Mouse (Mus musculus) left cerebral cortex, adult 18-20 months (tissue): ENCODE data around the gene Rassf1. TPM values are rescaled to one million over a fixed set of nuclear protein-coding genes. Genes with fewer than 3 reads are reported as not detected.

ENCODE experiments used
- DNase-seq, 2 experiments: peaks; one replicate each; pipeline ENCODE4 v3.0.0; 2021 to 2022; ENCODE audit warnings: low spot score in 2 of 2, mixed read lengths in 1 of 2
- total RNA-seq, 2 experiments: library from RNA; stranded (reverse); gene quantifications; 2 replicates each; pipeline ENCODE4 v1.2.3; 2021

Gene Rassf1
- total RNA-seq, 2 experiments from 2014 or later, result 19.5 to 20.3 TPM

DNA sequence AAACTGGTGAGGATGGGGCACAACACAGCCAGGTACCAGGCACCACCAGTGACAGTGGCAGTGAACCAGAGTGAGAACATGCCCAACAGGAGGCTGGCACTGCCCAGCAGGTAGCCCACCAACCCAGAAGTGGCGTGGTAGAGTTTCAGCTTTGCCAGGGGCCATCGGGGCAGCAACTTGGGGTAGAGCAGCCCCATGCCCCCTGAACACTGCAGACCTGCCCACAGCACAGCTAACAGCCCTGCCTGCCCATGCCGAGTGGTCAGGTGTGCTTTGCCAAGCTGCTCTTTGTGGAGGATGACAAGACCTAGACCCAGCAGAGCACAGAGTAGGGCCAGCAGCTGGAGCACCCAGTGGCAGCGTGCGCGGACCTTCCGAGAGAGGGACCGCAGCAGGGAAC, 11.4 kb upstream of the Rassf1 start:
- DNase-seq, result no peak

DNA sequence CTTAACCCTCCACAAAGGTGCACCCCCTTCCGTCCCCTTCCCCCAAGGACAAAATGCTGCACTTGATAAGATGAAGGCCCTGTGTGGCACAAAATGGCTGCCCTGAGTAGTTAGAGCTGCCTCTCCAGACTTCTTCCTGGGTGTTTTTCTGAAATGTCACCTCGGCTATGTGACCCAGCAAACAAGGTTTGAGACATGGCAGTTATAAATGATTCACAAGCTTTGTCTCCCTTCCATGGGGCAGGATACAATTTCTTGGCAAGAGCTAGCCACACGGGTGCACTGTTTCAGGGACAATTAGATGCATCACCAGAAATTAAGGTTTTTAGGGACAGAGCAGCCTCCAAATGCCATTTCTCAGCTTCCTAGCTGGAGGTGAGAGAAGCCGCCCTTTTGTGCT, 10.9 kb upstream of the Rassf1 start:
- DNase-seq, result no peak

DNA sequence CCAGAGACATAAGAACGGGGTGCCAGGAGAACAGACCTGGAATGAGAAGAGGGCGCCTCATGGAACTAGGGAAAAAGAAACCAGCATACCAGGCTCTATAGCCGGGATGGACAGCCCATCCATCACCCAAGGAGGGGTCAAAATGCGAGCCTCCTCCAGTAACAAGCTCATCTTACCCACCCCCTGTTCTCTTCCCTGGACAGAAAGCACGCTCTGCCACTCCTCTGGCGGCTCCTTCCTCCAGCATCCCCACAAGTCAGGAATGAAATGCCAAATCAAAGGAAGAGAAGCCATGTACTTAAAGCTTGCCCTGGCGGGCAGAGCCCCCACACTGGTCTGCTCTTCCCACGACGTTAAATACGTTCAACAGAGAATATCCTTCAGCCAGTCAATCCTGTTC, 10.3 kb upstream of the Rassf1 start:
- DNase-seq, result no peak

DNA sequence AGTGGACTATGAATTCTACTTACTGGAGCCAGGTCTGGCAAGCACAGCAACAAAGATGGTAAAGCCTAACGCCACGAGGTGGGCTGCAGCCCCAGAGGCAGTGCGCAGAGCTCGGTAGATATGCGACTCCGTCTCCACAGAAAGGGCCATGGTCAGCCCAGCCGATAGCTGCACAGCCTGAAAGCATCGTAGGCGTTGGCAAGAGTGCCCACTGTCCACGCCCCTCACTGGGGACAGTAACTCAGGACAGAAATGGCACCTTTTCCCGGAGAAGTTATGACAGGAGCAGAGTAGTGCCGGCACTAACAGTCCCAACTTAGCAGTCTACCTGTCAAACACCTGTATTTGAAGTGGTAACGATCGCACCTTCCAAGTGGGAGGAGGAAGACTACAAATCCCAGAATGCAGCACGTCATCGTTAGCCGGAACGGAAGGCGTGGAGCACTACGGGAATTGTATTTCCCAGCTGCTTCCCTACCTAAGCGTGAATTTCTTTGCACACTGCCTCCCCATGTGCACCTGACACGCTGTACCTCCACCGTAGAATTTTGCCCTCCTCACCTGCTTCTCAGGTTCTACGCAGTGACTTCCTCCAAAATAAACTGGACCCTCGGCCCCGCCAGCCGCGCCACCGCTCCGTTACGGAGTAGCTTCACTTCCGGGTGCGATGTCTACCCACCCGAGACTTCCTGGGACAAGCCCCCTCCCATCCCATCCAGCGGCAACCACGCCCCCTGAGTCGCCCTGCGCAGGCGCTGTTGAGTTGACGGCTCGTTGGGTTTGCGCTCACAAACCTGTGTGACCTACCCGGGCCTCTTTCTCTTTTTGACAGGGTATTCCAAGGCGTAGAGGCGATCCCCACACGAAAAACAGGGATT, 9.6 kb upstream of the Rassf1 start, which contains the start of the genes Cyb561d2 and Nprl2:
Gene Cyb561d2, minus strand, starts transcription at position 720 of the 878 bp plus-strand sequence.
Gene Nprl2, plus strand, starts transcription at position 753 of the 878 bp plus-strand sequence.
- DNase-seq, result peak; percentile 92 to 95

DNA sequence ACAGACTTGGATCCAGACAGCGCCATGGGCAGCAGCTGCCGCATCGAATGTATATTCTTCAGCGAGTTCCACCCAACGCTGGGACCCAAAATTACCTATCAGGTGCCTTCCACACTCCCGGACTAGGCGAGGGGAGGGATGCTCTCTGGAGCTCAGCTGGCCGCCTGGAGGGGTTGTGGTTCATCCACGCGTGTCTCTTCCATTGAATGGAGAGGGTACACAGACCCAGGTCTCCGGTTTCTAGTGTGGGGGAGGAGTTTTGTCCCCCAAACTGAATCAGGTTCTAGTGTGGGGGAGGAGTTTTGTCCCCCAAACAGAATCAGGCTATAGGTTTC, 9.0 kb upstream of the Rassf1 start:
- no peak for DNase-seq

DNA sequence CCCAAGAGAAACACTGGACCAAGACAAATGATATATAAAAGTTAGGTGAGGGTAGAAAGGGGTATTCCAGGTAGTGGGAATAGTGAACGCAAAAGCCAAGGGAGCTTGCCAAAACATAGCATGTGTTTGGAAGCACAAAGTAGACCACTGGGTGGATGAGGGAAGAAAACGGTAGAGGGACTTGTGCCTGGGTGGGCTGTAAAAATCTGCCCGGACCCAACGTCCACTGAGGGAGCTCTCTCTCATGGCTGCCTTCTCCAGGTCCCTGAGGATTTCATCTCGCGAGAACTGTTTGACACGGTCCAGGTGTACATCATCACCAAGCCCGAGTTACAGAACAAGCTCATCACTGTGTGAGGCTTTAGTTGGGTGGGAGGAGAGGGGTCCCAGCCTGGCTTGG, 8.6 kb upstream of the Rassf1 start:
- DNase-seq, result no peak

DNA sequence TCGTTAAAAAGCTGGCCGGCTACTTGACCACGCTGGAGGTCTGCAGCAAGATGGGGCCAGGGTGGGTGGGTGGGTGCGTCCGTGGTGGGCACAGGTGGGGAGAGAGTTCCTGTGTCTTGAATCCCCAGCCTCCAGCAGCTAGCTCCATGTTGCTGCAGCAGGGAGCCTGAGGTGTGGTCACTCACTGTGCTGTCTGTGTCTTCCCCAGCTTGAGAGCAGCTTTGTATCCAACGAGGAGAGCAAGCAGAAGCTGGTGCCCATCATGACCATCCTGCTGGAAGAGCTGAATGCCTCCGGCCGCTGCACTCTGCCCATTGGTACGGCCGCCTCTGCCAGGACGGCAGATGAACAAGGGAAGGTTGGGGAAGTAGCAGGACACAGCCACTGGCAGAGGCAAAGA, 8.1 kb upstream of the Rassf1 start:
- no peak for DNase-seq

DNA sequence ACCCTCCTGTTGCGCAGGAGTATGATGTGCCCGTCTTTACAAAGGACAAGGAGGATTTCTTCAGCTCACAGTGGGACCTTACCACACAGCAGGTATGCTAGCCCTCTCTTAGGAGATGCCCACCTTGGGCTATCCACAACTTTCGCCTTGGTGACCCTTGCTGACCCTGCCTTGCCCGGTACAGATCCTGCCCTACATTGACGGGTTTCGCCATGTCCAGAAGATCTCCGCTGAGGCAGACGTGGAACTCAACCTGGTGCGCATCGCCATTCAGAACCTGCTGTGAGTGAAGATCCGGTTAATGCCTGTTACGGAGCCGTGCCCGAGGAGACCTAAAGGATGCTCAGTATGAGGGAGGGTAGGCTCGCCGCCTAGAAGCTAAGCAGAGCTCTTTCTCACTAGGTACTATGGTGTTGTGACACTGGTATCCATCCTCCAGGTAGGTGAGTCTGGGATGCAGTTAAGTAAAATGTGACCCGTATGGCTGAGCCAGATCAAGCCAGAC, 7.1 kb upstream of the Rassf1 start:
- DNase-seq, result no peak

DNA sequence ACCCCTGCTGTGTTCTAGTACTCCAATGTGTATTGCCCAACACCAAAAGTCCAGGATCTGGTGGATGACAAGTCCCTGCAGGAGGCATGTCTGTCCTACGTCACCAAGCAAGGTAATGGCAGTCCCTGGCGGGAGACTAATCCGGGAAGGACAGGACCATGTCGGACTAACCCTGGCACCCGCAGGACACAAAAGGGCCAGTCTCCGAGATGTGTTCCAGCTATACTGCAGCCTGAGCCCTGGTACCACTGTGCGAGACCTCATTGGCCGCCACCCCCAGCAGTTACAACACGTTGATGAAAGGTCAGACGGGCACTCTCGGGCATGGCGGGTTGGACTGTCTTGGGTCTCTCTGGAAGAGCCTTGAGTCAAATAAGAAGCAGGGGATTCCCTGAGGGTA, 6.6 kb upstream of the Rassf1 start:
- DNase-seq, result no peak

DNA sequence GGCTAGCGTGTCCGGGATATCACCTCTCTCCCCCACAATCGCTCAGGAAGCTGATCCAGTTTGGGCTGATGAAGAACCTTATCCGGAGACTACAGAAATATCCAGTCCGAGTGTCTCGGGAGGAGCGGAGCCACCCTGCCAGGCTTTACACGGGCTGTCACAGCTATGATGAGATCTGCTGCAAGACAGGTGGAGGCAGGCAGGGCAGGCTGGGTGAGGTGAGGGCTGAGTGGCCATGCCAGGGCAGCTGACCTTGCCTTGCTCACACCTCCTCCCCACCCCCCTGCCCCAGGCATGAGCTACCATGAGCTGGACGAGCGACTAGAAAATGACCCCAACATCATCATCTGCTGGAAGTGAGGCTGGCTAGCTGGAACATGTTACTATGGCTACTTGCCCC, 6.2 kb upstream of the Rassf1 start:
- DNase-seq, result no peak

DNA sequence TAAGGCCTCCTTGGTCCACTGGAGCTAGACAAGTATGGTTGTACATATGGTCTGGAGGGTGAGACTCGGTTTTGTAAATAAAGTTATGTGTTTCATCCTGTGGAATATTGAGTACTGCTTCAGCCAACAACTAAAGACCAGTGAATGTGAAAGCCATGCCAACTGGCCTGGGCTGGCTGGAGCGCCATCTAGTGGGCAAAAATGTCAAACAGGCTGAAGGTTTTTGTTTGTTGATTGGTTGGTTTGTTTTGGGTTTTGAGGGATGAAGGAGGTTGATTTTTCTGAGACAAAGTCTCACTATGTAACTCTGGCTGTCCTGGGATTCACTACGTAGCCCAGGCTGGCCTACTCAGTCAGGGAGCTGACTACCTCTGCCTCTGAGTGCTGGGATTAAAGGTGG, 5.8 kb upstream of the Rassf1 start:
- DNase-seq, result peak in 1 of 2 experiments; percentile 77

DNA sequence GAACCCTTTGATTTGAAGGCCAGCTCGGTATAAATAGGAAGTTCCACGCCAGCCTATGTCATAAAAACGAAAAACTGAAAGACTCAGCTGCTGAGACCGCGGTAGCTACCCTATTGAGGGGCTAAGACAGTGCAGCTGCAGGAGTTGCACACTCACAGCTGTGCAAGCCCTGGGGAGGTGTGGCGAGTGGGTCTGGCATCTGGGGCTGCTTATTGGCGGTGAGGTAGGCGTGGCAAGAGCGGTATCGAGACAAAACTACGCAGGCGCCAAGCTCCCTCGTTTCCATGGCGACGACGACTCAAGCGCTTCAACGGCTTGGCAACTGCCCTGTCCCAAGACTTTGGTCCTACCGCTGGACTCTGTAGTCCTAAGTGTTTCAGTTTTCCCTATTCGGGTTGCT, 4.3 kb upstream of the Rassf1 start, which contains the start of gene Zmynd10:
Gene Zmynd10, plus strand, starts transcription at position 273 of the 400 bp plus-strand sequence.
- DNase-seq, result peak; percentile 86 to 91

DNA sequence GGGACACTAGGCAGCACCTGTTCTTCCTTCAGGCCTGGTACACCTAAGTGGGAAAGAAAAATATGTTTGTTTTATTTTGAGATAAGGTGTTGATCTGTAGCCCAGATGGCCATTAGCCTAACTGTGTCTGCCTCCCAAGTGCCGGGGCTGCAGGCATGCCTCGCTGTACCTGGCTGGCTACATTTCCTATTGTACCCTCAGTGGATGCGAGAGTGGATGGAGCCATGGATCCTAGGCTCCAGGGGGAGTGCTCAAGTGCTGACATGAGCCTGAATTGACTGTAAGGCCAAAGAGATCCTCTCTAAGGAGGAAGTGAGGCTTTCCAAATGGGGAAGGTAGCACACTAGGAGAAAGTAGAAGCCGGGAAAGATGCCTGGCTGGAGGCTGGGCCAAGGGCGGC, 3.4 kb upstream of the Rassf1 start:
- no peak for DNase-seq

DNA sequence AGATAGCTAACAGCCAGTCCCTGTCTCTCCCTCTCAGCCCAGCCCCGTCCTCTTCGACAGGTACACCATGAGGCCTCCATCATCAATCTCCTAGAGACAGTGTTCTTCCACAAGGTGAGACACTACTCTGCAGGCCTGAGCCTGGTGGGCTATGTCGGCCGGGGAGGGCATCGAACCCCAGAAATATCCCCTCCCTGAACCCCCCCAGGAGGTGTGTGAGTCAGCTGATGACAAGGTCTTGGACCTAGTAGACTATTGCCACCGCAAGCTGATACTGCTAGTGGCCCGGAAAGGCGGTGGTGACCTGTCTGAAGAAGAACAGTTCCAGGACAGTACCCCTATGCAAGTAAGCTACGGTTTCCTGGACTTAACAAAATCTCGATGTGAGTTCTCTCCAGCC, 2.5 kb upstream of the Rassf1 start:
- no peak for DNase-seq

DNA sequence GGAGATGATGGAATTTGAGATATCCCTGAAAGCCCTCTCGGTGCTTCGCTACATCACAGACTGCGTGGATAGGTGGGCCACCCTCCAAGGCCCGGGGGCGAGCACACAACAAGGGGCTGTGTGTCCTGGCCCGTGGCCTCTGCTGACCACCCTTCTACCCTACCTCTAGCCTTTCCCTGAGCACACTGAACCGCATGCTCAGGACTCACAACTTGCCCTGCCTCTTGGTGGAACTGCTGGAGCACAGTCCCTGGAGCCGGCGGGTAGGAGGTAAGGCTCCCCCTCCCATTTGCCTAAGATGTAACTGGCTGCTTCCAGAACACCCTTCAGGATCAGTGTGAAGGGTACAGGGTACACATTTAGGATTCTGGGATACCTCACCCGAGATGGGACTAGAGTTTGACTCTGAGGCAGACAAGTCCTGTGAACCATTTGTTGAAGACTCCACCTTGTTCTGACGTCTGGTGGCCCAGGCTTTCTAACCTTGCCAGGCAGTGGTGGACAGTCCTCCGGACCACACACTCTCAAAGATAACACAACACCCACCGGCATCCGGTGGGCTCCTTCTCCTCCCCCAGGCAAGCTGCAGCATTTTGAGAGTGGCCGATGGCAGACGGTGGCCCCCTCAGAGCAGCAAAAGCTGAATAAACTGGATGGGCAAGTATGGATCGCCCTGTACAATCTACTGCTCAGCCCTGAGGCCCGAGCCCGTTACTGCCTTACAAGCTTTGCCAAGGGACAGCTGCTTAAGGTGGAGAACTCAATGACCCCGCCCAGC, 1.9 kb upstream of the Rassf1 start:
- no peak for DNase-seq

DNA sequence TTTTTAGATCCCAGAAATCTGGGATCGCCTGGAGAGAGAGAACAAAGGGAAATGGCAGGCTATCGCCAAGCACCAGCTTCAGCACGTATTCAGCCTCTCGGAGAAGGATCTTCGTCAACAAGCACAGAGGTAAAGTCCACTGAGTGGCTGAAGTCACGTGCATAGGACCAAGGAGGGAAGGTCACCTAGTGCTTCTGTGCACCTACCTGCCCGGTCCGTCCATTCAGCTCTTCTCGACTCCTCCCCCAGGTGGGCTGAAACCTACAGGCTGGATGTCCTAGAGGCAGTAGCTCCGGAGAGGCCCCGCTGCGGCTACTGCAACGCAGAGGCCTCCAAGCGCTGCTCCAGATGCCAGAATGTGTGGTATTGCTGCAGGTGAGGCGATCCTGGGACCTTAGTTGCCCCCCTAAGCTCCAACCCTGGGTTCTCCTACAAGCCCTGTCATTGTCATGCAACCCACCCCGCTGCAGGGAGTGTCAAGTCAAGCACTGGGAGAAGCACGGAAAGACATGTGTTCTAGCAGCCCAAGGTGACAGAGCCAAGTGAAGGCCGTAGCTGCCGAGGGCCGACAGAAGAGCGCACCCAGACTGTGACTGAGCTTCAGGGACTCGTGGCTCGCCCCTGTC, 751 bp upstream of the Rassf1 start:
- no peak for DNase-seq

DNA sequence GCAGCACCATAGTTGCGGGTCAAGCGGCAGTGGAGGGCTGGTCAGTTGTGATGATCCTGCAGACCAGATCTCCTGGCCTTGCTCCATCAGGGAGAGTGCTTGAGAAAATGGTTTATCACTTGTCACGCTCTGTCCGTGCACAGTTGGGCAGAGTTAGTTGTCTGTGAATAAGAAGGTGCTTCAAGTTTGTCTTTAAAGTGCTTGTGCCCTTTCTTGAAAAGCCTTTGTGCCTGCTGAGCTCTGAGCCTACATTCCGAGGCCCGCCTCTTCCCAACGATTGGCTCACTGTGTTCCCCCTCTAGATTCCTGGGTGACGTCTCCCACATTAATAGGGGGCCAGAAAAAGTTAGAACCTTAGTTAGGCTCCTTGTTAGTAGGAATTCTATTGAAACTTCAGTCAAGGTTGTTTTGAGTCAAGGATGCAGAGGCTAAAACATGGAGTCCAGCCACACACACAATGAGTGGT, 568 bp downstream of the Rassf1 start:
- DNase-seq, result no peak

DNA sequence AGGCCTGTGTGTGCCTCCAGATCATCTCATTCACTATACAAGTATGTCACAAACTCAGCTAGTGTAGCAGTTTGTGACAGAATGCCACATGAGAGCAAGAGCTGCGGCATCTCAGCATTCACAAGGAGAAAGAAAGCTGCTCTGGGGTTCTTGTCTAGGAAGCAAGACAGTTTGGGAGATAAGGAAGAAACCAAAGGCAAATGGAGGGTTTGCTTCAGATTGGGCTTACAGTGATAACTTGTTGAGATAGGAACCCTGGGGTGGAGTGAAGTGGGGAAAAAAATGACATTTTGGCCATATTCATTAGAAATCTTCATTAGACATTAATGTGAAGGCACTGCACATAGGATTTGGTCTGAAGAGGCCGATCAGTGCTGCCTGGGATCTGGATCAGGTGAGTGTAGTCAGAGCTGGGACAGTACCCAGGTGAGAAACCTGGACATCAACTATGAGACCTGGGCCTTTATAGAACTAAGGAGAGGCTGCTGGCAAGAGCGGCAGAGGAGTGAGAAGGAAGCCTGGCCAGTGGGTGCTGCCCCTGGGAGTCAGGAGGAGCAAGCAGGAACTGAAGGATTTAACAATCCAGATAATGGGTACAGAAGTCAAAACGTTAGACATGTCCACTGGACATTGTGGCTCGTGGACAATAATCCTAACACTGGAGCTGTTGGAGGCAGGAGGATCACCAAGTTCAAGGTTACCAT, 1.5 kb downstream of the Rassf1 start:
- DNase-seq, result no peak

DNA sequence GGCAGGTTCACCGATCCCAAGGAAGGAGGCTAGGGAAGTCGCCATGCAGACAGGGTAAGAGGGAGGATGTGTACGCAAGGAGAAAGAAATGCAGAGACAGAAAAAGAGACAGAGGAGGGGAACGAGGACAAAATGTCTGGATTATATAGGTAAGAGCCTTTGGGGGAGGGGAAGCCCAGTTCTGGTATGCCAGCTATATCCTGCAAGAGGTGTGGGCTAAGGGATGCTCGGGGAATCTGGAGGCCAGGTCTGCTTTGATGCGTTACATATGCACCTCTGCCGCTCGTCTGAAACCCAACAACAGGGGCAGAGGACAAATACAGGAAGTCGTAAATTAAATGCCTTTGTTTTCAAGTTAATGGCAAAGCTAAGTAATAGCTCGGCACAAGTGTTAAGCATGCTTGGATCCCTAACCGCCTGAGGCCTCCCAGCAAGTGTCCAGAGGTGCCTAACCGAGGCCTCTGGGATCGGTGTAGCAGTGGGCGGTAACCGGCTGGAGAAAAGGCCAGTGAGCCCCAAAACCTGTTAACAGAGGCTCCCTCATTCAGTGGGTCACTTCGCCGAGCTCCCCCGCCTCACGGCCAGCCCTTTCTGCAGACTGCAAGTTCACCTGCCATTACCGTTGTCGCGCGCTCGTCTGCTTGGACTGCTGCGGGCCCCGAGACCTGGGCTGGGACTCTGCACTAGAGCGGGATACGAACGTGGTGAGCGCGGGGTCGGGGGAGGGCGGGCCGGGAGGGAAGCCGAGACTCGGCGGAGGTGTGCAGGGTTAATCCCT, 2.4 kb downstream of the Rassf1 start:
- DNase-seq, result no peak

DNA sequence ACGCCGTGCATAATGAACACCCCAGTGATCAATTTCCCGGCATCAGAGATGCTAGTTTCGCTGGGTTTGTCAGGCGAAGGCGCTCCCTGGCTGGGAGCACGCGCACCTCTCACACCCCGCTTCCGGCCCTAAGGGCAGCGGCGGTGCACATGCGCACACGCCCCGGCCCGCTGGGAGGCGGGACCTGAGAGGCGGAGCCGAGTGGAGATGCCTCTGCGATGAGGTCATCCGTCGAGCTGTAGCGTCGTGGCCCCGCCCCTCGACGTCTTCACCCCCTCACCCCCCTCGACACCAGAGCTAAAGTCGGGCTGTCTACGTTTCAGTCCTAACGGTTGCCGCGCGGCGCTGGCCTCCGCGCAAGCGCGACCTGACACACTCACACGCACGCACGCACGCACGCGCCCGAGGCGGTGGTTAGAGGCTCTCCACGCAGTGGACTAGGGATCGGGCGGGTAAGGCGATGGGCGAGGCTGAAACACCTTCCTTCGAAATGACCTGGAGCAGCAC, 3.0 kb downstream of the Rassf1 start:
- peak; percentile 89 to 95 for DNase-seq
